Mouse (Mus musculus): Measurements from ENCODE around the gene Grap. TPM values are rescaled to one million over a fixed set of nuclear protein-coding genes. Genes with fewer than 3 reads are reported as not detected.

Grap gene
- polyA plus RNA-seq, 1 experiment, result 119 TPM

GRCm38 (mm10) chr11:61616523-61617292 is 36.4 kb upstream of the Grap start:
- 63% methylated on average over 9 of the region's 9 CpGs for WGBS
- Histone ChIP-seq H3K36me3 (ENCODE audit: control insufficient read depth, insufficient read depth, low read length) (no peaks in the 10 kb centered on the region), H3K27me3 (ENCODE audit: control insufficient read depth, insufficient read depth, low read length) (peaks cover 2% of the 10 kb centered on the region; the same call in 1 of the 2 replicates), H3K4me3 (ENCODE audit: control insufficient read depth, insufficient read depth, low read length) (no peak overlapping the region), H3K27ac (ENCODE audit: control insufficient read depth, insufficient read depth, low read length) (no peak overlapping the region), H3K4me1 (replicated peaks; ENCODE audit: control insufficient read depth, insufficient read depth, low read length) (no peaks in the 10 kb centered on the region)
- no peak for DNase-seq
- TF ChIP-seq POLR2A (IDR thresholded peaks at IDR 0.05; ENCODE audit: control insufficient read depth, extremely low read depth, insufficient read depth, low read length, poor library complexity) (no peak), CTCF (IDR thresholded peaks at IDR 0.05; ENCODE audit: borderline replicate concordance, control insufficient read depth, extremely low read depth, insufficient read depth, low read length, poor library complexity) (no peak)

GRCm38 (mm10) chr11:61617293-61617975 is 35.6 kb upstream of the Grap start:
- no peak overlapping the region for H3K27ac ChIP-seq (ENCODE audit: control insufficient read depth, insufficient read depth, low read length)
- DNase-seq, result no peak
- H3K4me1 ChIP-seq (replicated peaks; ENCODE audit: control insufficient read depth, insufficient read depth, low read length), result no peaks in the 10 kb centered on the region
- no peak overlapping the region for H3K4me3 ChIP-seq (ENCODE audit: control insufficient read depth, insufficient read depth, low read length)
- H3K27me3 ChIP-seq (ENCODE audit: control insufficient read depth, insufficient read depth, low read length), result peaks cover 2% of the 10 kb centered on the region; the same call in 1 of the 2 replicates
- WGBS, result 65% methylated on average over 7 of the region's 7 CpGs
- TF ChIP-seq CTCF (IDR thresholded peaks at IDR 0.05; ENCODE audit: borderline replicate concordance, control insufficient read depth, extremely low read depth, insufficient read depth, low read length, poor library complexity), result no peak
- TF ChIP-seq POLR2A (IDR thresholded peaks at IDR 0.05; ENCODE audit: control insufficient read depth, extremely low read depth, insufficient read depth, low read length, poor library complexity), result no peak
- no peaks in the 10 kb centered on the region for H3K36me3 ChIP-seq (ENCODE audit: control insufficient read depth, insufficient read depth, low read length)

- H3K4me3 ChIP-seq (ENCODE audit: control insufficient read depth, insufficient read depth, low read length), result no peak overlapping the region
- WGBS, result 89% methylated on average over 8 of the region's 8 CpGs
- TF ChIP-seq CTCF (IDR thresholded peaks at IDR 0.05; ENCODE audit: borderline replicate concordance, control insufficient read depth, extremely low read depth, insufficient read depth, low read length, poor library complexity) (no peak), POLR2A (IDR thresholded peaks at IDR 0.05; ENCODE audit: control insufficient read depth, extremely low read depth, insufficient read depth, low read length, poor library complexity) (no peak)
- no peak overlapping the region for H3K27ac ChIP-seq (ENCODE audit: control insufficient read depth, insufficient read depth, low read length)
- no peaks in the 10 kb centered on the region for H3K36me3 ChIP-seq (ENCODE audit: control insufficient read depth, insufficient read depth, low read length)
- no peaks in the 10 kb centered on the region for H3K4me1 ChIP-seq (replicated peaks; ENCODE audit: control insufficient read depth, insufficient read depth, low read length)
- peaks cover 2% of the 10 kb centered on the region; the same call in 1 of the 2 replicates for H3K27me3 ChIP-seq (ENCODE audit: control insufficient read depth, insufficient read depth, low read length)
- DNase-seq, result no peak
These were observed 34.9 kb upstream of the Grap start for GRCm38 (mm10) chr11:61618131-61618530.

- H3K4me1 ChIP-seq (replicated peaks; ENCODE audit: control insufficient read depth, insufficient read depth, low read length), result no peaks in the 10 kb centered on the region
- no peak overlapping the region for H3K4me3 ChIP-seq (ENCODE audit: control insufficient read depth, insufficient read depth, low read length)
- WGBS, result 92% methylated on average over 8 of the region's 8 CpGs
These were observed 34.5 kb upstream of the Grap start for GRCm38 (mm10) chr11:61618571-61618970.

GRCm38 (mm10) chr11:61619356-61619755 is 33.7 kb upstream of the Grap start:
- DNase-seq, result no peak
- Histone ChIP-seq H3K4me1 (replicated peaks; ENCODE audit: control insufficient read depth, insufficient read depth, low read length) (no peaks in the 10 kb centered on the region), H3K4me3 (ENCODE audit: control insufficient read depth, insufficient read depth, low read length) (no peak overlapping the region), H3K36me3 (ENCODE audit: control insufficient read depth, insufficient read depth, low read length) (no peaks in the 10 kb centered on the region), H3K27ac (ENCODE audit: control insufficient read depth, insufficient read depth, low read length) (no peak overlapping the region), H3K27me3 (ENCODE audit: control insufficient read depth, insufficient read depth, low read length) (peaks cover 2% of the 10 kb centered on the region; the same call in 1 of the 2 replicates)
- 20% methylated on average over 6 of the region's 6 CpGs for WGBS
- TF ChIP-seq POLR2A (IDR thresholded peaks at IDR 0.05; ENCODE audit: control insufficient read depth, extremely low read depth, insufficient read depth, low read length, poor library complexity) (no peak), CTCF (IDR thresholded peaks at IDR 0.05; ENCODE audit: borderline replicate concordance, control insufficient read depth, extremely low read depth, insufficient read depth, low read length, poor library complexity) (no peak)

More at GRCm38 (mm10) chr11:61618571-61618970, 34.5 kb upstream of the Grap start:
- no peak overlapping the region for H3K27ac ChIP-seq (ENCODE audit: control insufficient read depth, insufficient read depth, low read length)
- DNase-seq, result no peak
- no peaks in the 10 kb centered on the region for H3K36me3 ChIP-seq (ENCODE audit: control insufficient read depth, insufficient read depth, low read length)
- no peak for TF ChIP-seq POLR2A (IDR thresholded peaks at IDR 0.05; ENCODE audit: control insufficient read depth, extremely low read depth, insufficient read depth, low read length, poor library complexity)
- H3K27me3 ChIP-seq (ENCODE audit: control insufficient read depth, insufficient read depth, low read length), result peaks cover 2% of the 10 kb centered on the region; the same call in 1 of the 2 replicates

- Histone ChIP-seq H3K36me3 (ENCODE audit: control insufficient read depth, insufficient read depth, low read length) (no peaks in the 10 kb centered on the region), H3K4me1 (replicated peaks; ENCODE audit: control insufficient read depth, insufficient read depth, low read length) (no peaks in the 10 kb centered on the region), H3K27me3 (ENCODE audit: control insufficient read depth, insufficient read depth, low read length) (peaks cover 2% of the 10 kb centered on the region; the same call in 1 of the 2 replicates), H3K4me3 (ENCODE audit: control insufficient read depth, insufficient read depth, low read length) (no peak overlapping the region), H3K27ac (ENCODE audit: control insufficient read depth, insufficient read depth, low read length) (no peak overlapping the region)
- TF ChIP-seq CTCF (IDR thresholded peaks at IDR 0.05; ENCODE audit: borderline replicate concordance, control insufficient read depth, extremely low read depth, insufficient read depth, low read length, poor library complexity) (no peak), POLR2A (IDR thresholded peaks at IDR 0.05; ENCODE audit: control insufficient read depth, extremely low read depth, insufficient read depth, low read length, poor library complexity) (no peak)
- WGBS, result 11% methylated on average over 17 of the region's 17 CpGs
- no peak for DNase-seq
These were observed 33.2 kb upstream of the Grap start for GRCm38 (mm10) chr11:61619791-61620241.
